Mouse (Mus musculus) testis, adult 10 weeks (tissue): ENCODE measurements around the gene Ppp2r3c. TPM values are rescaled to one million over a fixed set of nuclear protein-coding genes. Genes with fewer than 3 reads are reported as not detected.

Experiments
- polyA plus RNA-seq: library from polyadenylated mRNA; stranded (reverse); fragments of 350-450 nt; fragmentation: Illumina TruSeq; extraction: RNeasy Lipid Tissue Mini Kit (QIAGEN cat#74804); gene quantifications from one replicate; pipeline ENCODE4 v1.2.3, GENCODE M21; 2014; ENCODE audit warnings: low read depth, low replicate concordance

The Ppp2r3c gene
- polyA plus RNA-seq = 82.7 TPM

DNA sequence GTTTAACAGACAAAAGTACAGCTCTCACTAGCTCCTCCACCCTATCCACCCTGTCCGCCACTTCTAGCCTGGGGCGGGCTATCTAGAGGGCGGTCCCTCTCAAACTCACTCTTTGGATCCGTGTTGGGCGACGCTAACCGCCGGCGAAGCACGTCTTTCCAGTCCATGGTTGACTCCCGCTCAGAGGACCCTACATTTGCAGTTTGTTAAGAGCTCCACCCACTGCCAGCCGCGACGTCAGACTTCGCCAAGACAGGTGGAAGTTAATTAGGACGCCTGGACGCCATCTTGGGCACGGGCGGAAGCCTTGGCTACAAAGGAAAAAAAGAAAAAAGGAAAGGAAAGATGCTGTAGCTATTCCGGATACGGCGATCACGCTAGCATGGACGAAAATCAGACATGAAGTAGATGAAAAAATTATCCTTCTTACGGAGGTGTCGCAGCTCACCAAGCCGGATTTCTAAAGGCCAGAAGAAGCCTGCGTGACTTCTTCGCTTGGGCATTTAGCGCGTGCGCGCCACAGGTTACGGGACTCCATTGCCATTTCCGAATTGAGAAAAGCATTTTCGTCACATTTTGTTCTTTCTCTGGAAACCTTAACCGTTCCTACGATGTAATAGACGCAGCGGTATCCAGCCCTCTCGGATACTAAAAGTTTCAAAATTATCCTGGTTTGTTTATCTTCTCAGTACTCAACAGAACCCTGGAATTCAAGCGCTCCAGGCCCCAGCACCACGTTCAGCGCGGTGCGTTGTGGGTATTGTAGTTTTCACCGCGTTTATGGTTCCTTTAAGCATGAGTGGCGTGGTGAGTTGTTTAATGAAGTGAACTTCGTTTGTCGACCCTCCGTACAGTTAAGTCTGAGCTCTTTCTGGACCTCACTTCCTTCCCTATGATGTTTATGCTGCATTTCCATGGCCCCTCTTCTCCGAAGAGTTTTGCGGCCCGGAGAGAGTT lies at the start of gene Ppp2r3c:
TSS of gene Ppp2r3c (minus strand) at position 514 of the 957 bp plus-strand sequence.

DNA sequence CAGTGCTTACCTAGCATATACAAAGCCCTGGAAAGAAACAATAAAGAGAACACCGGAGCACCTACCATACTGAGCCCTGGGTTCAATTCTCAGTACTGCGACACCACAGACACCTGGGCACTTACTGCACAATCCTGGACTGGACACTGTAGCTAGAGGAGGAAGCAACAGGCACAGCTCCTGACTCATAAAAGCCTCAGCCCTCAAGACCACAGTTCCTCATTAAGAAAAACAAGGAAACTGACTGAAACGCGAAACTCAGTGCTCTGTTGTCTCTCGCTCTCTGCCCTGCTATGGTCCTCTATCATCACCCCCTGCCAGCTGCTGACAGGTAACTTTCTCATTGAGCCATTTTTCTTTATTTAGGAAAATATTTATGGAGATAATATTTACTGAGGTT lies 3.5 kb downstream of the Ppp2r3c start, which contains the start of gene 1110008L16Rik:
TSS of gene 1110008L16Rik (plus strand) at position 242 of the 400 bp plus-strand sequence.

GRCm38 (mm10) chr12:55229626-55230519 lies 72.9 kb downstream of the Ppp2r3c start, which contains the start of gene Srp54c:
Srp54c (plus strand) TSS chr12:55230168.

Other genes with a start within 250 kb of the Ppp2r3c start
- 16.5 TPM for gene 2700097O09Rik, start 222.9 kb downstream of the Ppp2r3c start, polyA plus RNA-seq
- gene Srp54a, start 222.7 kb downstream of the Ppp2r3c start, polyA plus RNA-seq = 945 TPM
- gene Fam177a, start 178.5 kb downstream of the Ppp2r3c start, polyA plus RNA-seq = 102 TPM
- 2.3 TPM for gene Srp54b, start 147.9 kb downstream of the Ppp2r3c start, polyA plus RNA-seq
- not detected for gene 1700047I17Rik2, start 103.4 kb downstream of the Ppp2r3c start, polyA plus RNA-seq
- 229 TPM for gene Srp54c, start 72.8 kb downstream of the Ppp2r3c start, polyA plus RNA-seq
- gene 1110008L16Rik, start 3.4 kb downstream of the Ppp2r3c start, polyA plus RNA-seq = 14.2 TPM
- gene Psma6, start 81.2 kb upstream of the Ppp2r3c start, polyA plus RNA-seq = 1,545 TPM
- 7.5 TPM for gene Nfkbia, start 189.6 kb upstream of the Ppp2r3c start, polyA plus RNA-seq